Mouse (Mus musculus): ENCODE measurements around the gene Trabd2b.

DNA sequence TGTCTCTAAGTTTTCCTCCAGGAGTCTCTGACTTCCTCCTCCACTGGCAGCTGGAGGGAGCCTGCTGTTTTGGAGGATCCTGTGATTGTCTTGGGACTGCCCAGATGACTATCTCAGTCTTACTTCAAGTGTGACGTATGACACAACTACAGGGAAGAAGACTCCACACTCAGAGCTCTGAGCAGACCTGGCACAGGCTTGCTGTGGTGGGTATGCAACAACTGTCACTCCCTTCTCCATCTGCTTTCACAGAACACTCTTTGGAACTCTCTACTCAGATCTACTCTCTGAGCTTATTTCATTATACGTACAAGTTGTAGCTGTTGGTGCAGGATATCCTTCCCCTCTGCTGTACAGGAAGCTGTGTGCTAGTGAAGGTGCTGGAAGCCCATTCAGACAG lies 251.4 kb downstream of the Trabd2b start:
- no peak for TF ChIP-seq CTCF (IDR thresholded peaks at IDR 0.05; ENCODE audit: low read depth, low read length)
- no peak for TF ChIP-seq POLR2A (IDR thresholded peaks at IDR 0.05; ENCODE audit: borderline replicate concordance, low read depth, low read length)
